In the genomic region with DNA sequence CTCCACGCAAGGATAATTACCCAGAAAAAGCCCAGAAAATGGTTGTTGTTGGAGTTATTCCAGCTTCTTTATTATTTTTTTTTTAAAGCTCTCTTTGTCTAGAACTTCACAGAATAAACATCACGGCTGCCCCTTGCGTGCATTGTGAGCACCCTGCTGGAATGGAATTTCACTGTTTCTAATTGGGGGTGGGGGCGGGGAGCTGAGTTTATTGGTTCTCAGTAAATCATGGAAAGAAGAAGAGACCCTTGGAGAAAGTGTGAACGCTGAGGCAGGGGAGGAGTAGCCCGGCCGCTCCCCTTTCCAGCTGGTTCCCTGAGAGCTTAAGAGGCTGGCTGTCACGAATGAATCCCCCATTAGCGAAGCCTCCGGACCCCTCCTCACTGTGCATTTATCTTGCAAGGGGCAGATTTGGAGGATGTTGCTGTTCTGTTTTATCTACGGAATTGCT, we compare ENCODE assay signal across 8 mouse cellular contexts.
DNase-seq lines count a peak whose midpoint lies in the region; ATAC-seq lines count a peak whose summit lies in the region.

No protein-coding gene starts in this region.

- no peak overlapping the region for H3K9ac ChIP-seq in forebrain, embryonic 11.5 days (ENCODE audit: low read length)
- no peak overlapping the region for H3K9ac ChIP-seq in limb, embryonic 13.5 days
- H3K9ac ChIP-seq in stomach, embryonic 14.5 days (replicated peaks; ENCODE audit: low read depth, low read length): no peak overlapping the region

- no peaks in the 10 kb centered on the region for H3K27me3 ChIP-seq in forebrain, embryonic 11.5 days (ENCODE audit: control insufficient read depth, insufficient read depth, low read length)
- H3K27me3 ChIP-seq in limb, embryonic 13.5 days: peaks cover 21% of the 10 kb centered on the region
- H3K27me3 ChIP-seq in stomach, embryonic 14.5 days (ENCODE audit: control insufficient read depth, insufficient read depth, low read length): no peaks in the 10 kb centered on the region

- H3K4me2 ChIP-seq in forebrain, embryonic 11.5 days (ENCODE audit: low read depth, low read length, severe bottlenecking): no peak overlapping the region
- H3K4me2 ChIP-seq in limb, embryonic 13.5 days (replicated peaks): peak overlapping the region; percentile 49
- no peak overlapping the region for H3K4me2 ChIP-seq in stomach, embryonic 14.5 days (replicated peaks; ENCODE audit: low read depth, low read length)

- no peak overlapping the region for H3K4me3 ChIP-seq in forebrain, embryonic 11.5 days (ENCODE audit: low read depth, low read length)
- no peak overlapping the region for H3K4me3 ChIP-seq in limb, embryonic 13.5 days
- H3K4me3 ChIP-seq in stomach, embryonic 14.5 days (ENCODE audit: low read depth, low read length): no peak overlapping the region

- peaks cover 9% of the 10 kb centered on the region; the same call in 1 of the 2 replicates for H3K4me1 ChIP-seq in forebrain, embryonic 11.5 days (replicated peaks; ENCODE audit: control insufficient read depth, insufficient read depth, low read length)
- H3K4me1 ChIP-seq in limb, embryonic 13.5 days: peaks cover 25% of the 10 kb centered on the region
- H3K4me1 ChIP-seq in stomach, embryonic 14.5 days (ENCODE audit: control insufficient read depth, insufficient read depth, low read length): peaks cover 22% of the 10 kb centered on the region

- no peak overlapping the region; the same call in 1 of the 2 replicates for H3K27ac ChIP-seq in forebrain, embryonic 11.5 days (ENCODE audit: low read depth, low read length)
- peak overlapping the region; percentile 48; the same call in 1 of the 2 replicates for H3K27ac ChIP-seq in limb, embryonic 13.5 days
- peak overlapping the region; percentile 73 for H3K27ac ChIP-seq in stomach, embryonic 14.5 days (ENCODE audit: low read length)

- H3K9me3 ChIP-seq in forebrain, embryonic 11.5 days (ENCODE audit: control insufficient read depth, low read length): no peaks in the 10 kb centered on the region
- H3K9me3 ChIP-seq in limb, embryonic 13.5 days: no peaks in the 10 kb centered on the region
- no peaks in the 10 kb centered on the region for H3K9me3 ChIP-seq in stomach, embryonic 14.5 days (ENCODE audit: control insufficient read depth, low read depth, low read length)

- WGBS in forebrain, embryonic 11.5 days: 8% methylated on average over 11 of the region's 11 CpGs
- WGBS in limb, embryonic 13.5 days: 6% methylated on average over 11 of the region's 11 CpGs
- WGBS in stomach, embryonic 14.5 days: 7% methylated on average over 11 of the region's 11 CpGs

- no peaks in the 10 kb centered on the region for H3K36me3 ChIP-seq in forebrain, embryonic 11.5 days (ENCODE audit: control insufficient read depth, insufficient read depth, low read length)
- H3K36me3 ChIP-seq in limb, embryonic 13.5 days: no peaks in the 10 kb centered on the region
- no peaks in the 10 kb centered on the region for H3K36me3 ChIP-seq in stomach, embryonic 14.5 days (ENCODE audit: control insufficient read depth, insufficient read depth, low read length)

- peak; percentile 73 for ATAC-seq in forebrain, embryonic 11.5 days (replicated peaks; ENCODE audit: low FRiP score)
- ATAC-seq in limb, embryonic 13.5 days (ENCODE audit: low FRiP score, low read depth): no peak; the same call in 1 of the 2 replicates
- ATAC-seq in stomach, embryonic 14.5 days (ENCODE audit: insufficient number of reproducible peaks, insufficient read depth, low FRiP score, low read depth): no peak

- peak; percentile 34 to 49 for DNase-seq in kidney, postnatal 4 days
- DNase-seq in kidney, adult 8-10 months: no peak
- peak; percentile 75 for DNase-seq in forebrain, embryonic 11.5 days (ENCODE audit: low spot score)
- DNase-seq in B cell, adult 2 months: no peak
- DNase-seq in cerebellum, adult 11-12 months: no peak
- DNase-seq in left cerebral cortex, postnatal 10 days (ENCODE audit: extremely low spot score in 1 of 2, low spot score in 2 of 2): no peak

- intact Hi-C loops in left cerebral cortex, postnatal 10 days (cut with DNase I): no loop called here

Comparison
In these comparisons a context has a peak if more than half of its experiments do, and no peak if none do; other contexts are left out.
1. DNase-seq: peak in kidney, postnatal 4 days (2 of 2) and forebrain, embryonic 11.5 days (single experiment); none in kidney, adult 8-10 months (0 of 2), B cell, adult 2 months (0 of 2), cerebellum, adult 11-12 months (single experiment) and left cerebral cortex, postnatal 10 days (0 of 2).